Mouse (Mus musculus) G1E (cell line): ENCODE measurements around the gene Fam186b. TPM values are rescaled to one million over a fixed set of nuclear protein-coding genes. Genes with fewer than 3 reads are reported as not detected.

ENCODE experiments used
- ATAC-seq: 2 replicates; pipeline ENCODE4 v1.8.0; 2016; ENCODE audit warnings: mild to moderate bottlenecking; ENCODE audit not compliant: insufficient number of reproducible peaks, poor library complexity, low FRiP score, severe bottlenecking; ENCODE audit errors: extremely low read depth
- DNase-seq: peaks from one replicate; pipeline ENCODE4 v3.0.0; 2012; ENCODE audit warnings: low spot score
- H3K27me3 ChIP-seq: 2 replicates; pipeline ENCODE4 v1.6.1; 2012; ENCODE audit warnings: mild to moderate bottlenecking, low read length, inconsistent platforms; ENCODE audit not compliant: insufficient read depth
- H3K36me3 ChIP-seq: replicated peaks from 2 replicates; pipeline ENCODE3; 2012; ENCODE audit warnings: mild to moderate bottlenecking, inconsistent platforms
- H3K4me1 ChIP-seq: 2 replicates; pipeline ENCODE4 v1.6.1; 2012; ENCODE audit warnings: low read depth, low read length, inconsistent platforms, mixed read lengths; ENCODE audit not compliant: insufficient read depth
- H3K4me3 ChIP-seq: 2 replicates; pipeline ENCODE4 v1.5.1; 2012; ENCODE audit warnings: low read depth, mild to moderate bottlenecking, inconsistent platforms, low read length, moderate library complexity, mixed read lengths
- H3K9me3 ChIP-seq: replicated peaks from 2 replicates; pipeline ENCODE4 v1.6.1; 2012; ENCODE audit warnings: inconsistent platforms
- CTCF ChIP-seq: IDR thresholded peaks from 2 replicates; pipeline ENCODE4 v1.5.1; 2012; ENCODE audit warnings: low read depth, low read length, inconsistent platforms, mixed read lengths
- GATA1 ChIP-seq: IDR thresholded peaks from 2 replicates; pipeline ENCODE4 v1.6.1; 2012; ENCODE audit warnings: borderline replicate concordance, low read length, inconsistent platforms, mixed read lengths
- GATA2 ChIP-seq: IDR thresholded peaks from 2 replicates; pipeline ENCODE4 v1.6.1; 2012; ENCODE audit warnings: low read depth, low read length, inconsistent platforms, borderline replicate concordance
- POLR2AphosphoS5 ChIP-seq: IDR thresholded peaks from 2 replicates; pipeline ENCODE4 v1.6.1; 2012; ENCODE audit warnings: low read depth, low read length, inconsistent platforms; ENCODE audit not compliant: insufficient replicate concordance
- TAL1 ChIP-seq: conservative IDR thresholded peaks from 2 replicates; pipeline ENCODE4 v1.6.1; 2012; ENCODE audit warnings: low read depth, low read length, inconsistent platforms, mixed read lengths
- polyA plus RNA-seq: library from polyadenylated mRNA; stranded (reverse); fragments of >175 nt; gene quantifications from 2 replicates; pipeline ENCODE4 v1.2.3, GENCODE M21; 2012
- total RNA-seq, 2 experiments: library from RNA; stranded (forward) in 1 of 2; stranded (reverse) in 1 of 2; fragments of 200-1000 nt in 1 of 2; fragments of >200 nt in 1 of 2; fragmentation: Nextera tagmentation in 1 of 2; gene quantifications; 2 replicates each; pipeline ENCODE4 v1.2.3; 2014 to 2017

The Fam186b gene
- total and polyA plus RNA-seq, 3 experiments = not detected

GRCm38 (mm10) chr15:99339669-99340068 is 44.0 kb upstream of the Fam186b start:
- DNase-seq (no peak), ATAC-seq (no peak)
- no peaks in the 10 kb centered on the region for H3K9me3 ChIP-seq
- TF ChIP-seq GATA2 (no peak), CTCF (no peak), GATA1 (no peak), TAL1 (no peak), POLR2AphosphoS5 (no peak)
- peaks cover 53% of the 10 kb centered on the region for H3K27me3 ChIP-seq
- peaks cover 8% of the 10 kb centered on the region for H3K4me1 ChIP-seq
- H3K36me3 ChIP-seq = no peaks in the 10 kb centered on the region
- no peak overlapping the region for H3K4me3 ChIP-seq

DNA sequence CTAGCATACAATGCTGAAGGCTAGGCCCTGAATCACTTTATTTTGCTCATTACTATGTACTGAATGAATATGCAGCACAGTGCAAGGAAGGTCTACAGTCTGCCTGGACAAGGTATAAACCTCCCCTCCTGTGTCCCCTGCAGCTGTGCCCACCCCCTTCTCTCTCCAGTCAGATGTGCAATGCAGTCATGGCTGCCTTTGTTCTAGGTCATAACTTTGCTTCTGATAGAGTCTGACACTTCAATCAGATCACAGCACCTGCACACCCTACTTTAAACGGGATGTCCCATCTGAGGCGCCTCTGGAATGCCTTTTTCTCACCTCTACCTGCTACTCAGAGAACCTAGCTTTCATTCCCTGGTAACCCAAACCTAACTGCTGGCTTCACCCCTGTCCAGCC is 43.2 kb upstream of the Fam186b start:
- H3K4me3 ChIP-seq = no peak overlapping the region
- DNase-seq (no peak), ATAC-seq (no peak)
- peaks cover 11% of the 10 kb centered on the region for H3K4me1 ChIP-seq
- H3K36me3 ChIP-seq = no peaks in the 10 kb centered on the region
- H3K27me3 ChIP-seq = peaks cover 51% of the 10 kb centered on the region
- no peaks in the 10 kb centered on the region for H3K9me3 ChIP-seq
- TF ChIP-seq POLR2AphosphoS5 = no peak

GRCm38 (mm10) chr15:99335801-99336320 is 40.2 kb upstream of the Fam186b start:
- peaks cover 24% of the 10 kb centered on the region for H3K4me1 ChIP-seq
- H3K36me3 ChIP-seq = no peaks in the 10 kb centered on the region
- H3K27me3 ChIP-seq = peaks cover 24% of the 10 kb centered on the region
- H3K9me3 ChIP-seq = no peaks in the 10 kb centered on the region
- ATAC-seq = no peak
- H3K4me3 ChIP-seq = no peak overlapping the region
- TF ChIP-seq TAL1 (no peak), POLR2AphosphoS5 (no peak), GATA1 (no peak), CTCF (no peak), GATA2 (no peak)
- no peak for DNase-seq

DNA sequence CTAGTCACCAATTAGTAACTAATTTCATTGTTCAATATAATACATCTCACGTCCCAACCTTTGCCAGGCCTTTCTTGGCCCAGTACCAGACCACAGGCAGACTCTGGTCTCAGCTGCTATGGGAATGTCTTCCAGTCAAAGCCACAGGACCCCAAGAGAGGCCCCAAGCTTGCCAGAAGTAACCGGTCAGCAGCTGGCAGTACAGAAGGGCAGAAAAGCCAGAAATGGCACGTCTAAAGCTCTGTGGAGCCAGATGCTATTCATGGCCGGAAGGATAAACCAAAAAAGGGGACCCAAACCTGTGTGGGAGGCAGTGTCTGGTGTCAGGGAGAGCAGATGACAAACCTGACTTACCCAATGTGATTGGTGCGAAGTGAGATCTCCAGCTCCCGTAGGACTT is 38.8 kb upstream of the Fam186b start:
- peaks cover 31% of the 10 kb centered on the region for H3K4me1 ChIP-seq
- TF ChIP-seq CTCF = no peak
- no peak for TF ChIP-seq GATA2
- TF ChIP-seq TAL1 = no peak
- no peak for TF ChIP-seq GATA1
- no peak for TF ChIP-seq POLR2AphosphoS5
- DNase-seq = no peak
- H3K36me3 ChIP-seq = no peaks in the 10 kb centered on the region
- peaks cover 25% of the 10 kb centered on the region for H3K27me3 ChIP-seq
- no peak for ATAC-seq
- H3K9me3 ChIP-seq = no peaks in the 10 kb centered on the region
- H3K4me3 ChIP-seq = no peak overlapping the region

DNA sequence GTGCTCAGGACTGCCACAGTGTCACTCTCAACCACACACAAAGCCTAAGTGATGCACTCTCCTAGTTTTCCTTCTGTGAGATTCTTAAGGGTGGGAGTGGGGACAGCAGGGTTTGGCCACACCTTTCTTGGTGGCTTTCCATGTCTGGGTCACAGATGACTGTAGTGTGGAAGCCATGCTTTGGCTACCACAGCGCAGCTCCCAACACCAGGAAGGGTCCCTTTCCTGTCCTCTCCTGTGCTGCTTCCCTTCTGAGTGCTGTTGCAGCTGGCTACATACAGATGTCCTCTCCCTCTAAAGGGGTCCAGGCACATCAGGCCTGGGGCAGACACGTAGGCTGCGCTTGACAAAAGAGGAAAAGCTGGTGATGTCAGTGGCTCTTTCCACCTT is 38.0 kb upstream of the Fam186b start:
- no peaks in the 10 kb centered on the region for H3K36me3 ChIP-seq
- H3K4me3 ChIP-seq = no peak overlapping the region
- TF ChIP-seq GATA1 (no peak), CTCF (no peak), GATA2 (no peak), POLR2AphosphoS5 (no peak), TAL1 (no peak)
- H3K4me1 ChIP-seq = peaks cover 29% of the 10 kb centered on the region
- ATAC-seq = no peak
- no peak for DNase-seq
- H3K27me3 ChIP-seq = peaks cover 29% of the 10 kb centered on the region
- H3K9me3 ChIP-seq = no peaks in the 10 kb centered on the region

DNA sequence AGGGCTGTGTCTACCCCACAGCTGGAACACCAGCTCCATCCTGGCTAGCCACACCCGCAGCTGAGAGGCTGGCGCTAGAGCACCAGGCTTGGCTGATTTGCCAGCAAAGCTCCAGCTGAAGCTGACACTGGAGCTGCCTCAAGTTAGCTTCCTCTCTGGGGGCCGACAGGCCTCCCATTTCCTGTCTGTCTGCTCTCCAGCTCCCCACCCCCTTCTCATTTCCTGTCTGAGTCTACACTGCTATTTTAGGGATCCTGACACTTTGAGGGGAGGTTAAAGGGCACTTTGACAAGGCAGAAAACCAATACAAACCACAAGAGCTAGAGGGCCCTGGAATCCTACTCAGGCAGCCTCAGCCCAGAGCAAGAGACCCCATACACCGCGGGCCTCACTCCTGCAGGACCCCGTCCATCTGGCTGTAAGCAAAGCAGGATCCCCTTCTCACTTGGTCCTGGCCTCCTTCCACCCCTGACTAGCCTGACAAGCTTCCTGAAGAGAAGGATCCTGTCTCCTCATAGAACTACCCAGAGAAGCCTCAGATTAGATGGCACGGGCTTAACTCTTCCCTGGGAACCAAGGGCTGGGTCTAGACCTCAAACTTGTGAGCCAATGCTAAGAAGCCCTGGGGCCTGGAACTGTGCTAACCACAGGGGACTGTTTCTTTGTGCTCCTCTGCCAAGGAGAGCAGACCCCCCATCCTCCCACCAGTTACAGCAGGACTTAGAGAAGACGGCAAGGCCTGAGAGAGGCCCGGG is 37.4 kb upstream of the Fam186b start:
- Histone ChIP-seq H3K9me3 (no peaks in the 10 kb centered on the region), H3K27me3 (peaks cover 28% of the 10 kb centered on the region), H3K36me3 (no peaks in the 10 kb centered on the region), H3K4me3 (no peak overlapping the region; the same call in 1 of the 2 replicates), H3K4me1 (peaks cover 29% of the 10 kb centered on the region)
- TF ChIP-seq CTCF (no peak), GATA1 (no peak)
- DNase-seq = peak; percentile 71
- peak; percentile 85 for ATAC-seq
